In genomic region chr4:96881077-96881476, GRCm38 (mm10) we compare ENCODE assay signal across 26 mouse cellular contexts.
"Had no signal": no experiment of that assay in that cellular context is flagged by ENCODE, and none has a peak within 500 bp of the region (broad histone marks: within the 10 kb centered on the region; RNA-seq: fewer than 3 reads in every experiment).

No protein-coding gene starts in this region.

- H3K36me3 ChIP-seq: heart, embryonic 13.5 days; heart, embryonic 15.5 days; hindbrain, embryonic 13.5 days; hindbrain, embryonic 15.5 days; kidney, embryonic 15.5 days; limb, embryonic 10.5 days; limb, embryonic 12.5 days had no signal

- H3K27me3 ChIP-seq: heart, embryonic 13.5 days; heart, embryonic 15.5 days; hindbrain, embryonic 13.5 days; hindbrain, embryonic 15.5 days; kidney, embryonic 15.5 days; limb, embryonic 12.5 days had no signal

- H3K4me2 ChIP-seq: heart, embryonic 11.5 days; heart, embryonic 13.5 days; heart, embryonic 15.5 days; hindbrain, embryonic 13.5 days; hindbrain, embryonic 15.5 days; kidney, embryonic 15.5 days; limb, embryonic 12.5 days had no signal

- H3K9me3 ChIP-seq: heart, embryonic 13.5 days; heart, embryonic 15.5 days; hindbrain, embryonic 13.5 days; hindbrain, embryonic 15.5 days; kidney, embryonic 15.5 days; limb, embryonic 10.5 days; limb, embryonic 12.5 days had no signal

- H3K27ac ChIP-seq: gastrocnemius, adult 2 months; heart, adult 2 months; heart, embryonic 13.5 days; heart, embryonic 15.5 days; hindbrain, embryonic 13.5 days; hindbrain, embryonic 15.5 days; hindbrain, postnatal 0 days; kidney, embryonic 15.5 days; kidney, postnatal 0 days; limb, embryonic 10.5 days; limb, embryonic 12.5 days had no signal

- H3K4me3 ChIP-seq: gastrocnemius, adult 2 months; heart, adult 2 months; heart, embryonic 13.5 days; heart, embryonic 15.5 days; hindbrain, embryonic 13.5 days; hindbrain, embryonic 15.5 days; kidney, embryonic 15.5 days; limb, embryonic 10.5 days; limb, embryonic 12.5 days had no signal

- ATAC-seq: forebrain, embryonic 16.5 days; hindbrain, postnatal 0 days; intestine, embryonic 16.5 days had no signal

- H3K4me1 ChIP-seq: heart, embryonic 13.5 days; heart, embryonic 15.5 days; hindbrain, embryonic 13.5 days; hindbrain, embryonic 15.5 days; kidney, embryonic 15.5 days; limb, embryonic 10.5 days; limb, embryonic 12.5 days had no signal

- DNase-seq: gastrocnemius, adult 2 months; gastrocnemius, postnatal 10 days; gastrocnemius, postnatal 25 days; heart, adult 11 months; heart, adult 2 months; heart, postnatal 14 days; heart, postnatal 36 days; kidney, adult 11 months; kidney, adult 2 months; kidney, adult 9 months; kidney, postnatal 14 days; kidney, postnatal 36 days; layer of hippocampus, adult 9-11 months; layer of hippocampus, postnatal 36 days had no signal

- H3K9ac ChIP-seq: heart, embryonic 13.5 days; heart, embryonic 15.5 days; hindbrain, embryonic 13.5 days; hindbrain, embryonic 15.5 days; kidney, embryonic 15.5 days; limb, embryonic 12.5 days had no signal
